Mouse (Mus musculus) thymus, postnatal 14 days (tissue): ENCODE results near the gene B3galnt1.
"Not testable (repeated sequence)": the region's sequence is repeated elsewhere in the genome, so short reads cannot be mapped to it uniquely, and the experiment has no call there.

Experiments used
- DNase-seq: peaks from one replicate; pipeline ENCODE4 v3.0.0; 2021

B3galnt1 gene

GRCm38 (mm10) chr3:69598261-69599165 lies at the start of gene B3galnt1:
Gene B3galnt1 (minus strand): TSS chr3:69598960.
- DNase-seq, result peak; percentile 9

- DNase-seq, result no peak
Measured at GRCm38 (mm10) chr3:69634521-69634920, 35.8 kb upstream of the B3galnt1 start.

GRCm38 (mm10) chr3:69633706-69634420 lies 35.1 kb upstream of the B3galnt1 start:
- DNase-seq, result no peak

GRCm38 (mm10) chr3:69626963-69627590 lies 28.3 kb upstream of the B3galnt1 start:
- no peak for DNase-seq

GRCm38 (mm10) chr3:69626213-69626962 lies 27.6 kb upstream of the B3galnt1 start:
- DNase-seq, result no peak

GRCm38 (mm10) chr3:69624182-69624581 lies 25.4 kb upstream of the B3galnt1 start:
- no peak for DNase-seq

GRCm38 (mm10) chr3:69607909-69608308 lies 9.1 kb upstream of the B3galnt1 start:
- DNase-seq, result no peak

- DNase-seq, result no peak
Measured at GRCm38 (mm10) chr3:69607468-69607867, 8.7 kb upstream of the B3galnt1 start.

- no peak for DNase-seq
Measured at GRCm38 (mm10) chr3:69606923-69607322, 8.2 kb upstream of the B3galnt1 start.

GRCm38 (mm10) chr3:69599166-69599500 lies 373 bp upstream of the B3galnt1 start:
- no peak for DNase-seq

- DNase-seq, result no peak
Measured at GRCm38 (mm10) chr3:69597816-69598215, 944 bp downstream of the B3galnt1 start.

- DNase-seq, result no peak
Measured at GRCm38 (mm10) chr3:69597211-69597610, 1.5 kb downstream of the B3galnt1 start.

GRCm38 (mm10) chr3:69596116-69596515 lies 2.6 kb downstream of the B3galnt1 start:
- no peak for DNase-seq

GRCm38 (mm10) chr3:69594071-69594470 lies 4.7 kb downstream of the B3galnt1 start:
- DNase-seq, result no peak

- DNase-seq, result no peak
Measured at GRCm38 (mm10) chr3:69593426-69593825, 5.3 kb downstream of the B3galnt1 start.

- DNase-seq, result no peak
Measured at GRCm38 (mm10) chr3:69588101-69588760, 10.5 kb downstream of the B3galnt1 start.

GRCm38 (mm10) chr3:69583798-69584197 lies 15.0 kb downstream of the B3galnt1 start:
- DNase-seq, result no peak

- DNase-seq, result no peak
Measured at GRCm38 (mm10) chr3:69578791-69579190, 20.0 kb downstream of the B3galnt1 start.

- DNase-seq, result no peak
Measured at GRCm38 (mm10) chr3:69576715-69577114, 22.0 kb downstream of the B3galnt1 start.

GRCm38 (mm10) chr3:69575577-69575976 lies 23.2 kb downstream of the B3galnt1 start:
- DNase-seq, result no peak

- no peak for DNase-seq
Measured at GRCm38 (mm10) chr3:69572561-69572960, 26.2 kb downstream of the B3galnt1 start.

- not testable (repeated sequence) for DNase-seq
Measured at GRCm38 (mm10) chr3:69565586-69565985, 33.2 kb downstream of the B3galnt1 start.
